Mouse (Mus musculus) cortical plate, adult 2 months (tissue): ENCODE results near the gene Cd300lg. TPM values are rescaled to one million over a fixed set of nuclear protein-coding genes. Genes with fewer than 3 reads are reported as not detected.
A peak's percentile ranks its signal among the peaks of the same experiment; 100 is the strongest.

Experiments used
- H3K27ac ChIP-seq: fragments of 200-500 bp; 2 replicates; pipeline ENCODE4 v1.5.1; 2012; ENCODE audit warnings: low read length, control low read depth, inconsistent platforms; ENCODE audit not compliant: insufficient read depth
- H3K4me1 ChIP-seq: fragments of 200-500 bp; 2 replicates; pipeline ENCODE4 v1.6.1; 2011; ENCODE audit warnings: low read length; ENCODE audit not compliant: control insufficient read depth, insufficient read depth
- H3K4me3 ChIP-seq: fragments of 200-500 bp; 2 replicates; pipeline ENCODE4 v1.5.1; 2011; ENCODE audit warnings: mild to moderate bottlenecking, low read length, control low read depth; ENCODE audit not compliant: insufficient read depth
- CTCF ChIP-seq: fragments of 200-500 bp; IDR thresholded peaks from 2 replicates; pipeline ENCODE4 v1.5.1; 2011; ENCODE audit warnings: mild to moderate bottlenecking, control low read depth, low read length; ENCODE audit not compliant: insufficient read depth; ENCODE audit errors: extremely low read depth
- POLR2A ChIP-seq: fragments of 200-500 bp; IDR thresholded peaks from 2 replicates; pipeline ENCODE4 v1.6.1; 2011; ENCODE audit warnings: mild to moderate bottlenecking, low read length, control low read depth; ENCODE audit not compliant: insufficient read depth; ENCODE audit errors: extremely low read depth
- polyA plus RNA-seq: library from polyadenylated mRNA; depleted of rRNA; stranded (reverse); fragments of >200 nt; gene quantifications from 2 replicates; pipeline ENCODE4 v1.2.3, GENCODE M21; 2012

Cd300lg gene
- polyA plus RNA-seq, 1 experiment: 0.15 TPM

GRCm38 (mm10) chr11:102029966-102030365 lies 11.3 kb upstream of the Cd300lg start:
- H3K27ac ChIP-seq: no peak overlapping the region
- no peak for TF ChIP-seq CTCF
- TF ChIP-seq POLR2A: no peak
- no peak overlapping the region for H3K4me3 ChIP-seq
- H3K4me1 ChIP-seq: peaks cover 3% of the 10 kb centered on the region; the same call in 1 of the 2 replicates

- TF ChIP-seq POLR2A: no peak
- no peak for TF ChIP-seq CTCF
- peaks cover 2% of the 10 kb centered on the region; the same call in 1 of the 2 replicates for H3K4me1 ChIP-seq
- no peak overlapping the region for H3K4me3 ChIP-seq
- H3K27ac ChIP-seq: no peak overlapping the region
These were observed 10.2 kb upstream of the Cd300lg start for GRCm38 (mm10) chr11:102031149-102031548.

GRCm38 (mm10) chr11:102033055-102033591 lies 8.2 kb upstream of the Cd300lg start:
- no peak overlapping the region for H3K27ac ChIP-seq
- no peak overlapping the region for H3K4me3 ChIP-seq
- TF ChIP-seq CTCF: no peak
- no peak for TF ChIP-seq POLR2A
- H3K4me1 ChIP-seq: no peaks in the 10 kb centered on the region

DNA sequence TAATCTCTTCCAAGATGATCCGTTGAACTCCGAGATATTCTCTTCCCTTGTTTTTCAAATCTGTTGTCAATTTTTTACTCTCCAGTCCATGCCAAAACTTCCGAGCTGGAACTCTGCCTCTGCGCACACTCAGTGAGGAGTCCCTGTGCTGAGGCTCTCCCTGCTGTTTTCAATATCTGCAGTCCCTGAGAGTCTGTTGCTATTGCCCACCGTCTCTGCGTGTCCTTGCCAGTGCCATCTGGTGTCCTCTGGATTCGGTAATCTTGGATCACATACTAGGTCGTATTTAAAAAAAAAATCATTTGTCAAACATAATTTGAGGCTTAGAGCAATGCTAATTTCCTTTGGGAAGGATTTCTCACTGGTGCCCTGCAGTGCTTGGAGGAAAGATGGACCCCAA lies 6.4 kb upstream of the Cd300lg start:
- H3K4me3 ChIP-seq: no peak overlapping the region
- no peak for TF ChIP-seq CTCF
- TF ChIP-seq POLR2A: no peak

DNA sequence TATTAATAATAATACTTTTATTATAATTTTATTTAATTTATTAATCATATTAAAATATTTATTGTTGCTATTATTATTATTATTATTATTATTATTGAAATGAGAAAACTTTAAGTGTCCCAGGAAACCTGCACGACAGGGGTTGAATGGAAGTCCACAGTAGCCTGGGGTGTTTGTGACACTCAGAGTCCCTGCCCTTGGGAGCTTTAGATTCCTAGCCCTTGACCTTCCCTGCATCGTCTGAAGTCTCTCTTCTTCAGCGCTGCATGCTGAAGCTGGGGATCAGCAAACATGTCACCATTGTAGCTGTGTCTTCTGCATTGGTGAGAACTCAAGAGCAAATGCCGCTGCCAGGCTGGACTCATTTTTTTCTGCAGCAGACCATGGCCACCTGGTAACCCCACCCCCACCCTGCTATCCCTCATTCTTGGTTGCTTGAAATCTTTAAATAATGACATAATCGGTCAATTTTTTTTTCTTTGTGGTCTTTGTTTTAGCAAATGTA lies 5.8 kb upstream of the Cd300lg start:
- no peak overlapping the region for H3K4me3 ChIP-seq
- H3K4me1 ChIP-seq: no peaks in the 10 kb centered on the region
- no peak for TF ChIP-seq POLR2A
- no peak for TF ChIP-seq CTCF
- no peak overlapping the region for H3K27ac ChIP-seq

More for the DNA sequence above, 6.4 kb upstream of the Cd300lg start:
- no peak overlapping the region for H3K27ac ChIP-seq
- no peaks in the 10 kb centered on the region for H3K4me1 ChIP-seq

DNA sequence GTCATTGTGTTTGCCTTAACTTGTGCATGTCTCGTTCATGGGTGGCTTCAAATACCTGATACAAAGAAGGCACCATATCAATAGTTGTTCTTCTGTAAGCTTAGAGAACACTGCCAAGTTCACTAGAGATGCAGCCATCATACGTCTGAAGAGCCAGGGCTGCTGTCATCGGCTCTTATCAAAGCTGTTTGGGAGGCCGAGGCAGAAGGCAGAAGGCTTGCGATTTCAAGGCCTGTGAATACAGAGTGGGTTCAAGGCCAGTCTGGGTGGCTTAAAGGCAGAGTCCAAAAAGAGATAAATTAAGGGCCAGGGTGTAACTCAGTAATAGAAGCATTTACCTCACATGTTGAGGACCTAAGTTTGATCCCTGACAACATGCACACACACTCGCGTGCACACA lies 5.0 kb upstream of the Cd300lg start:
- Histone ChIP-seq H3K27ac (no peak overlapping the region), H3K4me3 (no peak overlapping the region), H3K4me1 (no peaks in the 10 kb centered on the region)
- TF ChIP-seq CTCF: no peak
- no peak for TF ChIP-seq POLR2A

DNA sequence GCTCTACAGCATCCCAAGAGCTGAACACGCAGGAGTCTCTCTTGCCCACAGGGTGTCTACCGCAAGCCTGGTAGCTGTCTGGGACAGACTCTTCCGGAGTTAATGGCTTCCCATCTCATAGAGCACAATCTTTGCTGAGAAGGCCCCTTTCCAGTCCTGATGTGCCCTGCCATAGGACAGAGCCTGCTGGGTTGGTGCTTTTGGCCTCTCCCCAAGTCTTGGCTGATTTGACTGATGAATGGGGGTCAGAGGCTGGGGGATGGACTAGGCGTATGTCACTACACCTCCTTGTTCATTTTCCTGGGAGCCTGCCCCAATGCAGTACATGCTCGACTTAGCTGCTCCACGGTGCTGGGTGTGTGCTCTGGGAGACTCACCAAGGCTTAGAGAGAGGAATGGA lies 3.5 kb upstream of the Cd300lg start:
- H3K4me3 ChIP-seq: no peak overlapping the region

DNA sequence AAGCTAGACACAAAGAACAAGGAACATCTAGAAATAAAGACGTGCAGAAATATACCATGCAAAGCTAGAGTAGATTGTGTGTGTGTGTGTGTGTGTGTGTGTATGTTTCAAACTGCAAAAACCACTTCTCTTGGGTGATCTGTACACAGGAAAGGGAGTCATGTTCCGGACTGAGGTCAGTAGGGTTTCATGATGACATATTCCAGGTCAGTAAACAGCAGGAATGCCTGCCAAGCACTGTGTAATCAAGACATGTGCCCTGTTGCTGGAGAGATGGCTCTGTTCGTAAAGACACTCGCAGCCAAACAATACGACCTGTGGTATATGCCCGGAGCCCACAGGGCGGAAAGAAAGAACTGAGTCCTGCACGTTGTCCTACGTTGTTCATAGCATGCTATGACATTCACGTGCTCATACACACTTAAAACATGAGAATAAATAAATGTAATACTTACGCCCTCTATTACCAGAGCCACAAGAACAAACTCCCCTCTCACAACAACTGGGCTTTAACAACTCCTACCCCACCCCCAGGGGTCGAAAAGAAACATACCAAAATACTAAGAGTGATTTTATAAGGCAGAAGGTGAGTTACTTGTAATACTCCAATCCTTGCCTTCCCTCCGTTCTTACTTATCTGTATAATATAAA lies 1.7 kb upstream of the Cd300lg start:
- H3K27ac ChIP-seq: no peak overlapping the region
- H3K4me1 ChIP-seq: no peaks in the 10 kb centered on the region
- no peak for TF ChIP-seq POLR2A
- no peak for TF ChIP-seq CTCF
- H3K4me3 ChIP-seq: no peak overlapping the region

More for the DNA sequence above, 3.5 kb upstream of the Cd300lg start:
- Histone ChIP-seq H3K27ac (no peak overlapping the region), H3K4me1 (no peaks in the 10 kb centered on the region)
- TF ChIP-seq POLR2A (no peak), CTCF (no peak)

GRCm38 (mm10) chr11:102040138-102040524 lies 1.2 kb upstream of the Cd300lg start:
- no peak overlapping the region for H3K4me3 ChIP-seq
- no peaks in the 10 kb centered on the region for H3K4me1 ChIP-seq
- TF ChIP-seq CTCF (peak; percentile 74), POLR2A (no peak)
- no peak overlapping the region for H3K27ac ChIP-seq

GRCm38 (mm10) chr11:102040646-102041045 lies 663 bp upstream of the Cd300lg start:
- no peak overlapping the region for H3K4me3 ChIP-seq
- TF ChIP-seq CTCF (no peak), POLR2A (no peak)
- no peaks in the 10 kb centered on the region for H3K4me1 ChIP-seq
- no peak overlapping the region for H3K27ac ChIP-seq
